Mouse (Mus musculus) thymus, adult 2 months (tissue): ENCODE results near the gene Ccnl2.

Experiments used
- CTCF ChIP-seq: fragments of 200-500 bp; IDR thresholded peaks from 2 replicates; pipeline ENCODE4 v1.5.1; 2012; ENCODE audit warnings: mild to moderate bottlenecking, control low read depth, low read length, moderate library complexity, borderline replicate concordance; ENCODE audit not compliant: control insufficient read depth, poor library complexity, insufficient read depth; ENCODE audit errors: extremely low read depth
- POLR2A ChIP-seq: fragments of 200-500 bp; IDR thresholded peaks from 2 replicates; pipeline ENCODE4 v1.6.1; 2012; ENCODE audit warnings: mild to moderate bottlenecking, low read length, control low read depth, moderate library complexity; ENCODE audit not compliant: control insufficient read depth, poor library complexity, insufficient read depth; ENCODE audit errors: extremely low read depth

GRCm38 (mm10) chr4:155817533-155817932 is 5.2 kb downstream of the Ccnl2 start:
- no peak for TF ChIP-seq CTCF
- no peak for TF ChIP-seq POLR2A
